Mouse (Mus musculus) thymus, postnatal 36 days (tissue): ENCODE data around the gene Neurl4.
"Not testable (repeated sequence)": the region's sequence is repeated elsewhere in the genome, so short reads cannot be mapped to it uniquely, and the experiment has no call there.

Source experiments
- DNase-seq, 2 experiments: peaks; one replicate each; pipeline ENCODE4 v3.0.0; 2022; ENCODE audit warnings: mixed read lengths in 2 of 2

The Neurl4 gene

DNA sequence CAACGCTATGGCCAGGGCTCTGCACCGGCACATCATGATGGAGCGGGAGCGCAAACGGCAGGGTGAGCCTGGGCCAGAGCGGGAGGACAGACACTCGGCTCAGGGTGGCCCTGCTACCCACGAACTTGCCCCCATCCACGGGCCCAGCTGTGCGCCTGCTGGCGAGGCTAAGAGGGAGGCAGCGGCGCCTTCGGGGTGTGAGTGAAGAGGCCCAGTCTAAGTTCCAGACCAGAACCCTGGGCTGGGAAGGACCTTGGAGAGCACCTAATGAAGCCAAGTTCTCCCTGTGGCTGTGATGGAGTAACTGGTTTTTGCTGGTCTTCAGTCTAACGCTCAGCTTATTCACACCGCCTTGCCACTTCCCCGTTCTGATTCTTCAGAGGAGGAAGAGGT is 13.5 kb downstream of the Neurl4 start:
- DNase-seq: no peak

DNA sequence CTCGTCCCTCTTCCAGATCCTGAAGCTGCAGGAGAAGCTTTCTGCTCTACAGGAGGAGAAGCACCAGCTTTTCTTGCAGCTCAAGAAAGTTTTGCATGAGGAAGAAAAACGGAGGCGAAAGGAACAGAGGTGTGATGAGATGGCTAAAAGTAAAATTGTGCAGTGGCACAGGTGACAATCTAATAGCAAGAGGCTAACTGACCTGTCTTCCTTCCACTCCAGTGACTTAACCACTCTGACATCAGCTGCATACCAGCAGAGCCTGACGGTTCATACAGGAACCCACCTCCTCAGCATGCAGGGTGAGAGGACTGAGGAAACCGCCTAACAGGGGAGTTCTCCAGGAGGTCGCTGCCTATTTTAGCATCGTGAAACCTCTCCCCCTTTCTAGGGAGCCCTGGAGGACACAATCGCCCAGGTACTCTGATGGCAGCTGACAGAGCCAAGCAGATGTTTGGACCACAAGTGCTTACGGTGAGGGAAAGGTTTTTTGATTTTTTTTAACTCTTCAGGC is 14.1 kb downstream of the Neurl4 start:
- DNase-seq: no peak

GRCm38 (mm10) chr11:69915667-69916627 is 15.1 kb downstream of the Neurl4 start:
- DNase-seq: no peak

DNA sequence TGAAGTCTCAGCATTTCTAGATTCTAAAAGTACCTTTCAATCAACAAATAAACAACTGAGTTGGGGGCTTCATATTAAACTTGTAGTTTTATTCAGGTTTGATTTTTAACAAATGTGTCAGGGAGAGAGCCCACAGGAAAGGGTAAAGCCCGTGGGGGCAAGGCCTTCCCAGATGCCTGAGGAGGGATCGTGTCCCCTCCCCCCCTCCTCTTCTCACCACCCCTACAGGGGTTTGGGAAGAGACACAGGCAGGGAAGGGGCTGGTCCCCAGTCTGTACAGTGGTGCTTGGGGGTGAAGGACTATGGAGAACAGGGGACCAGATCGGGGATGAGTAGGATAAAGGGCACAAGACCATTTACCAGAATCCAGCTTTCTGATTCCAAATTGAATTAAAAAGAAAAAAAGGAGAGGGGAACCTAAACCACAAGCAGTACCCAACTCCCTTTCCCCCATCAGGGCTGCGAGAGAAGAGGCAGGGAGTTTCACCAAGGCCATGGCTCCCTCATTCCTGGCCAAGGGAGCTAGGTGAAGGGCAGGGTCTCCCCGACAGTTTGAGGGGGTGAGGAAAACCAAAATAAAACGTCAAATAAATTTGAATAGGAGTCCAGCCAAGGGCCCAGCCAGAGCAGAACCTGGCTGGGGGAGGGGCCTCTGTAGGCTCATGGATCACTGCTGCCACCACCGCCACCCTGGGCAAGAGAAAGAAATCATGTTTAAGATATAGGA is 15.9 kb downstream of the Neurl4 start:
- DNase-seq: not testable (repeated sequence)

DNA sequence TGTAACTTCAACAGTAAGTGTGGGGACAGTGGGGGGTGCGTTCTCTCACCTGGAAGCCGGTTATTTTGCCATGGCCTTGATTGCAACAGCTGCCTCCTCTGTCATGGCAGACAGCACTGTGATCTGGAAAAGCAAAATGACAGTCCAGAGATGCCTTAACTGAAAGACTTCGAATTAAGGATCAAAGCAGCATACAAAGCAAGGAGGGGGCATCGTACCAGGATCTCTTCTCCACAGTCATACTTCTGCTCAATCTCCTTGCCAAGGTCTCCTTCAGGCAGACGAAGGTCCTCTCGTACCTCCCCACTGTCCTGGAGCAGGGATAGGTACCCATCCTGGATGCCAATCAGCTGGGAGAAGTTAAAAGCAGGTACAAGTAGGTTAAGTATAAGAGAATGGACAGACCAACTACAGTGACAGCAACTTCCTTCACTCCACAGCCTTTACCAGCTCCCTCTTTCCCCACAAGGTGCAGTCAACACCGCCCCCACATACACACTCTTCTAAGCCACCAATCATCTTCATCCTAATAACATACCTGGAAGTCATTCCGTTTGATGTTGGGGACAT is 16.6 kb downstream of the Neurl4 start:
- DNase-seq: no peak

DNA sequence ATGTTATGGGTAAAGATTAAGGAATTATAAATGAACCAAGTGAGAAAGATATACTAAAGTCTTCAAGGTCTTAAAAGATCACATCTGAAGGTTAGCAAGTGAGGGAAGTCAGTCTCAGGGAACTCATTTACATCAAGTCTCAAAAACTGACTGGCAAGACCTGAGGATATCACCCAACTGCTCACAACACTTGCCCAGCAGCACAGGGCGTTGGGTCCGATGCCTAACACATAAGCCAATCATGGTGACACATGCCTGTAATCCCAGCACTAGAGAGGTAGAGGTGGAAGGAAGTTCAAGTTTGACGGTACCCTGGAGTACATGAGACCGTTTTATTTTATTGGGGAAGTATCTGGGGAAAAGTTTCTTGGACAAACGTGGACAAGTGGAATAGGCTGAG is 17.2 kb downstream of the Neurl4 start:
- DNase-seq: no peak

DNA sequence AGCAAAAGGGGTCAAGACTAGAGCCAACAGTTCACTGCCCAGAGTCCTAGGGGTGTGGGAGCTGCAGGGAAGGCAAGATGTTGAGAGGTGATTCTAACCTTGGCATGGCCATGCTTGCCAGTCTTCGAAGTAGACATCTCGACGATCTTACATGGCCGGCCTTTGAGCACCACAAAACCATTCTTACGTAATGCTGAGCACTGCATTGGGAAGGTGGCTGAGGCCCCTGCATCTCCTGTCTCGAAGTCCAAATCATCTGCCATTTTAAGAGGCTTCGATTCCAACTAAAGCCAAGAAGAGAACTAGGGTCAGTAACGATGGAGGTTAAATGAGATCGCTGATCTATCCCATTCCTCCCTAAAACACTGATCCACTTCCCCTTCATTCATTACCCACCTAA is 18.2 kb downstream of the Neurl4 start:
- no peak for DNase-seq

DNA sequence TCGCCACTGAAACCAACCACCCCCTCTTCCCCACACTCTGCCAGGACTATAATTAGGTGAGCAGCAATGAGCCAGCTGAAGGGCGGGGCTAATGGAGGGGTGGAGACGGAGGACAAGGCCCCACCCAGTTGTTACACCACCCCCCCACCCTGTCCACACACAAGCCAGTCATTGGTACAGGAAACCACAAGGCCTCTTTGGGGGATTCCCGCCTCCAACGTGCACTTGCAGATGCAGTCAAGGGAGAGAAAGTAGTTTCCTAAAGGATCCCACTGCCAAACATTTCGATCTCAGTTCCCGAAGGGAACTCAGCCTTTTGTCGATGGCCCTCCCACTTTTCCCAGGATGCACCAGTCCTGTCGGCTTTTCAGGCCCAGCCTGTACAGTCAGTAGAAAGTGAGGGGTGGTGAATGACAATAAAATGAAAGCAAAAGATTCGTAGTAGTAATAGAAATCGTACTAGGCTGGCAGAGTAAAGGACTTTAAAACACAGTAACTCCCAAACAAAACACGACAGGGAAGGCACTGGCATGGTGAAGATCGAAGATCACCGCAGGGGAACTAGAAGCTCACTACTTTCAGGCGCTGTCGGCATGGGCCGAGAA is 18.9 kb downstream of the Neurl4 start:
- DNase-seq: peak; percentile 55 to 74

DNA sequence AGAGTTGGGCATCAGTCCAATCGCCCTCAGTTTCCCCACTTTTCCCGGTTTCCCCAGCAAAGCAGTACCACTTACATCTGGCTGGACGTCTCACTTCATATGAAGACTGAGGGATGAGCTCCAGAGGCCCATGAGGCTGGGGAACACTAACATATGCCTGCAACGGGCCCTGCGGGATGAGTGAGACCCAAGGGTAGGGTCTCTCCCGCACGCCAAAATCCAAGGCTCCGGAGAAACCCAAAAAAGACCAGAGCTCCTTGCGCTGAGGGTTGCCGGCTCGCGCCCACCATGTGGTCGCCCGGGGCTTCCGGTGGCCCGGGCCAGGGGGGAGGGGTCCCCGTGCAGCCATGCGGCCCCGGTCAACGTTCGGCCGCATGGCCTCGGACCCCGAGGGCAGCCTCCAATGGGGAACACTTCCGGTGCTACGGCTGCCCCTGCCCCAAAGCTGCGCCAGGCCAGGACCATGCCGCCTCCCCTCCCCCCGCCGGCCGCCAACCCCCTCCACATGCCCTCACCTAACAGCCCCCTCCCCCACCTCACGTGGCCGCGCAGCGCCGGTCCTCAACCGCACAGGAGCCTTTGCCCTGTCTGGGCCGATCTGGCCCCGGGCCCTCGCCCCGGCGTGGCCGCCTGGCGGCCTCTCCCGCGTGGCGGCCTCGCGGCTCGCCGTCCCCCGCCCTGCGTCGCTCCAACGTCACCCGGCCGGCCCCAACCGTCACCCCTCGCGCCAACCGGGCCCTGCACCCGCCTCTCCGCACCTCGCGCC is 19.6 kb downstream of the Neurl4 start:
- DNase-seq: no peak

DNA sequence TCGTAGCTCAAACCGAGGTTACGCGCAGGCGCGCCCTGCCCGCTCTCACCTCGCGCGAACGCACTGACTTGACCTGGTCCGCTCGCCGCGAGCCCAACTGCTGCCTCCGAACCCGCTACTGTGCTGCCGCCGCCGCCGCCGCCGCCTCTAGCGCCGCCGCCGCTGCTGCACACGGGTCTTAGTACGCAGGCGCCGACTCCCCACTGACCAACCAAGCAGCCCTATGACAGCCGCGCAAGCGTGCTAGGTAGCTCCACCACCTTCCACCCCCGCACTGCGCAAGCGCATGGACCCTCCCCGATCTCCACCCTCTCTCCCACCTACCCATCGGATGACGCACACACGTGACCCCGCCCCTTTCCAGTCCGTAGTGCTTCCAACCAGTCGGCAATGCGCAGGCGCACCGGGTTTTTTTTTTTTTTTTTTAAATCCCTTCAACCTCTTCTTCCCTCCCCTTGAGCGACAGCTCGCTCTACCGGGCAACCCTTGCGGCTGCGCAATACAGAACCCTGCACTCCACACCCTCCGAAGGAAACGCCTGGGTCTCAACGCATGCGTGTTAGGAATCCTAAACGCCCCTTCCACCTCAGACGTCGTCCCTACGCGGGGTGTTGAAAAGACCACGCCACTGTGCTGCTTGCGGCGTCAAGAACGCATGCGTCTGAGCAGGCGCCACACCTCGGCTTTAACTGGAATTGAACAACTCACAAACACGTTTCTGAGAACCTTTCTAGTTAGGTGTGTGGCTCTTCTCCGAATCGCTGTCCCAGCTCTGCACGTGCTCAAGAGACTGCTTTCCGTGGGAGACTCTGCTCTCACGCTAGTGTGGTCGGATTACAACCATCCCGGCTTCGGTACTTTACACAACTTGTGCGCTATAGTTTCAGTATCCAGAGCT is 20.5 kb downstream of the Neurl4 start, which contains the start of gene Eif5a:
Gene Eif5a, minus strand, starts transcription at position 845 of the 898 bp plus-strand sequence.
- peak; percentile 100 for DNase-seq

GRCm38 (mm10) chr11:69922012-69922756 is 21.3 kb downstream of the Neurl4 start:
- no peak for DNase-seq

GRCm38 (mm10) chr11:69922796-69923195 is 21.9 kb downstream of the Neurl4 start:
- DNase-seq: no peak

DNA sequence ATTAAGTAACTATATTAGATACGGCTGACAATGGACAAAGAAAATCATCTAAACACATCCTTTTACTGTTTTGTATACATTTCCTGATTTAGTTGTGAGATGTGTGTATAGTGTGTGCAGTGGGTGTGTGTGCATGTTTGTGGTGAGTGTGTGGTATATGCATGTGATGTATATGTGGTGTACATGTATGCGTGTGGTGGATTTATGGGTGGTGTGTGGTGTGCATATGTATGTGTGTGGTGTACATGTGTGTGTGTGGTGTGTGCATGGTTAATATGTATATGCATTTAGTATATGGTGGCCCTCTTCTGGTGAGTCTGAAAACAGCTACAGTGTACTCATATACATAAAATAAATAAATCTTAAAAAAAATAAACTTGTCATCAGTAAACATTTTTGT is 26.6 kb downstream of the Neurl4 start:
- DNase-seq: no peak

GRCm38 (mm10) chr11:69929712-69930111 is 28.8 kb downstream of the Neurl4 start:
- DNase-seq: no peak

- not testable (repeated sequence) for DNase-seq
These were observed 29.3 kb downstream of the Neurl4 start for GRCm38 (mm10) chr11:69930176-69930575.

DNA sequence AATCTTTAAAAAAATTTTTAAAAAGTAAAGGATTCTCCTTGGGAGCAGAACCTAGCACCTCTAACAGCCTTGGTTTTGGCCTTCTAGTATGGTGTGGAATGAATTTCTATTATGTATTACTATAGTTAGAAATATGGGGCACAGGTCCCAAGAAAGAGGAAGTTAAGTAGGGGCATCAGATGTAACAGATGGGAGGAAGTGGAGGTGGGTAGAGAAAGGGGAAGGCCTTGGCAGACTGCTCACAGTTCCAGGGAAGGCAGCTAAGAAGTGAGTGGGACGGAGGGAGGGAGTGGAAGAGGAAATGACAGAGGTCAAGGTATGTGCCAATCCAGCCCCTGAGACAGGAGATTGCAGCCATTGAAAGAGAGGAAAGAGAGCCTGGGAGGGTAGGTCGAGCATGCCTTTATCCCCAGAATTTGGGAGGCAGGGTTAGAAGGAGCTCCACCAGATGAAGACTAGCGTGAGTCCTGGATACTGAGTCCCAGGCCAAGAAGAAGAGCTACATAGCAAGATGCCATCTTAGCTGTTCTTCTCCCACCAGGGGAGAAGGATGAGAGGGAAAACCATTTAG is 30.2 kb downstream of the Neurl4 start:
- no peak for DNase-seq

DNA sequence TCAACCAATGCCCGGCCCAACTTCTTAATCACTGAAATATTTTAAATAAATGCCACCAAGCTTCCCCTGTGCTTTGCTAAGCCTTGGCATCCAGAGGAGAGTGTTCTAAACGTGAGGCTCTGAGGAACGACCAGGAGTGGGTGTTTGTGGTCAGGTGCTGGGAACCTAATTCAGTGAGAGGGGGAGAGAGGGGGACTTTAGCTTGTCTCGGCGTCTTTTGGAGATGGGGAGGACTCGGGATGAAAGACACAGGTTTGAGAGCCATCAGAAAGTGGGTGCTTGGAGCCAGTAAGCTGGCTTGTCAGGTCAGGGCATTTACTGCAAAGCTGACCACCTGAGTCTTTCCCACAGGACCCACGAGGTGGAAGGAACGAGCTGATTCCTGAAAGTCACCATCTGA is 30.9 kb downstream of the Neurl4 start:
- DNase-seq: no peak

DNA sequence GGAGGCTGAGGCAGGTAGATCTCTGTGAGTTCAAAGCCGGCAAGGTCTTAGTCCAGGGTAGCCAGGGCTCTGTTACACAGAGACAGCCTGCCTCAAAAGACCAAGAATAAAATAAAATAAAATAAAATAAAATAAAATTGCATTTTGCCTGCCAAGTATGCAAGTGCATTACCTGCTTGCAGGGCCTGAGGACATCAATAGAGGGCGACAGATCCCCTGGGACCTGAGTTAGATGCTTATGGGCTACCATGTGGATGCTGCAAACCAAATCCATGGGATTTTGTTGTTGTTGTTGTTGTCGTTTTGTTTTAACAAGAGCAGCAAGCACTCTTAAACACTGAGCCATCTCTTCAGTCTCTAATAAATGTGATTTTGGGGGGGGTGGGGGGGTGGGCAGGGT is 31.4 kb downstream of the Neurl4 start:
- DNase-seq: peak in 1 of 2 experiments; percentile 40

- no peak for DNase-seq
These were observed 32.2 kb downstream of the Neurl4 start for GRCm38 (mm10) chr11:69933066-69933465.

- DNase-seq: peak; percentile 89 to 93
These were observed 33.3 kb downstream of the Neurl4 start for GRCm38 (mm10) chr11:69934169-69934568.
